Mouse (Mus musculus) small intestine, adult 2 months (tissue): ENCODE measurements around the gene Syt2. TPM values are rescaled to one million over a fixed set of nuclear protein-coding genes. Genes with fewer than 3 reads are reported as not detected.

Source experiments
- H3K27ac ChIP-seq: fragments of 200-500 bp; 2 replicates; pipeline ENCODE4 v1.5.1; 2012; ENCODE audit warnings: low read depth, low read length, control low read depth, inconsistent platforms; ENCODE audit not compliant: insufficient read depth
- H3K27me3 ChIP-seq: fragments of 200-500 bp; 2 replicates; pipeline ENCODE4 v1.6.1; 2012; ENCODE audit warnings: mild to moderate bottlenecking, moderate library complexity, low read length, inconsistent platforms; ENCODE audit not compliant: control insufficient read depth, insufficient read depth
- H3K36me3 ChIP-seq: fragments of 200-500 bp; 2 replicates; pipeline ENCODE4 v1.6.1; 2012; ENCODE audit warnings: mild to moderate bottlenecking, low read length, control low read depth, inconsistent platforms; ENCODE audit not compliant: control insufficient read depth, insufficient read depth
- H3K4me1 ChIP-seq: fragments of 200-500 bp; 2 replicates; pipeline ENCODE4 v1.6.1; 2012; ENCODE audit warnings: low read length, inconsistent platforms, mixed read lengths; ENCODE audit not compliant: control insufficient read depth, insufficient read depth, insufficient read length
- H3K4me3 ChIP-seq: fragments of 200-500 bp; 2 replicates; pipeline ENCODE4 v1.5.1; 2012; ENCODE audit warnings: low read depth, mild to moderate bottlenecking, control low read depth, inconsistent platforms, low read length, moderate library complexity
- CTCF ChIP-seq: fragments of 200-500 bp; IDR thresholded peaks from 2 replicates; pipeline ENCODE4 v1.5.1; 2012; ENCODE audit warnings: low read depth, mild to moderate bottlenecking, control low read depth, inconsistent platforms, low read length, moderate library complexity, mixed read lengths; ENCODE audit not compliant: insufficient replicate concordance, insufficient read length; ENCODE audit errors: extremely low read depth
- POLR2A ChIP-seq: fragments of 200-500 bp; IDR thresholded peaks from 2 replicates; pipeline ENCODE4 v1.6.1; 2012; ENCODE audit warnings: low read depth, mild to moderate bottlenecking, control low read depth, inconsistent platforms, low read length, moderate library complexity
- WGBS: fragments of 180-500 bp; shearing (Covaris S2); methylation state at CpG from one replicate; pipeline ENCODE4 v1.1.7; 2018; 5-methylcytosine and 5-hydroxymethylcytosine counted together
- polyA plus RNA-seq: library from polyadenylated mRNA; depleted of rRNA; stranded (reverse); fragments of >200 nt; gene quantifications from 2 replicates; pipeline ENCODE4 v1.2.3, GENCODE M21; 2012; rRNA removed

Syt2 gene
- polyA plus RNA-seq = 1.2 and 3.0 TPM in 2 replicates

GRCm38 (mm10) chr1:134646261-134646962 is at the start of gene Syt2:
Gene Syt2, plus strand, starts transcription at chr1:134646677.
- WGBS = under 1% methylated on average over 63 of the region's 63 CpGs
- no peak for TF ChIP-seq CTCF
- no peak for TF ChIP-seq POLR2A
- H3K36me3 ChIP-seq = no peaks in the 10 kb centered on the region
- peaks cover 50% of the 10 kb centered on the region for H3K27me3 ChIP-seq
- peak within 1 kb of the TSS; percentile 54 for H3K4me3 ChIP-seq
- H3K4me1 ChIP-seq = peaks cover 9% of the 10 kb centered on the region
- H3K27ac ChIP-seq = no peak within 1 kb of the TSS

- H3K27me3 ChIP-seq = no peaks in the 10 kb centered on the region
- peaks cover 56% of the 10 kb centered on the region for H3K36me3 ChIP-seq
- no peak for TF ChIP-seq CTCF
- TF ChIP-seq POLR2A = no peak
- H3K27ac ChIP-seq = no peak overlapping the region
- H3K4me1 ChIP-seq = no peaks in the 10 kb centered on the region
- no peak overlapping the region for H3K4me3 ChIP-seq
- 87% methylated on average over 9 of the region's 9 CpGs for WGBS
These were observed 49.0 kb upstream of the Syt2 start for GRCm38 (mm10) chr1:134597339-134598054.

GRCm38 (mm10) chr1:134604086-134604485 is 42.4 kb upstream of the Syt2 start:
- no peak overlapping the region for H3K27ac ChIP-seq
- 96% methylated on average over 2 of the region's 2 CpGs for WGBS
- peaks cover 4% of the 10 kb centered on the region; the same call in 1 of the 2 replicates for H3K4me1 ChIP-seq
- no peaks in the 10 kb centered on the region for H3K27me3 ChIP-seq
- peaks cover 50% of the 10 kb centered on the region for H3K36me3 ChIP-seq
- no peak for TF ChIP-seq CTCF
- TF ChIP-seq POLR2A = no peak
- no peak overlapping the region for H3K4me3 ChIP-seq

GRCm38 (mm10) chr1:134605670-134606069 is 40.8 kb upstream of the Syt2 start:
- WGBS = 81% methylated on average over 8 of the region's 8 CpGs
- TF ChIP-seq CTCF = no peak
- no peak for TF ChIP-seq POLR2A
- Histone ChIP-seq H3K27ac (no peak overlapping the region), H3K4me3 (no peak overlapping the region), H3K4me1 (peaks cover 4% of the 10 kb centered on the region; the same call in 1 of the 2 replicates), H3K36me3 (peaks cover 43% of the 10 kb centered on the region), H3K27me3 (no peaks in the 10 kb centered on the region)

GRCm38 (mm10) chr1:134606381-134606780 is 40.1 kb upstream of the Syt2 start:
- 90% methylated on average over 2 of the region's 2 CpGs for WGBS
- Histone ChIP-seq H3K36me3 (peaks cover 41% of the 10 kb centered on the region), H3K27me3 (no peaks in the 10 kb centered on the region), H3K4me3 (no peak overlapping the region), H3K27ac (no peak overlapping the region), H3K4me1 (peaks cover 4% of the 10 kb centered on the region; the same call in 1 of the 2 replicates)
- TF ChIP-seq POLR2A = no peak
- no peak for TF ChIP-seq CTCF

GRCm38 (mm10) chr1:134607279-134607678 is 39.2 kb upstream of the Syt2 start:
- Histone ChIP-seq H3K4me1 (peaks cover 4% of the 10 kb centered on the region; the same call in 1 of the 2 replicates), H3K27me3 (no peaks in the 10 kb centered on the region), H3K27ac (no peak overlapping the region), H3K36me3 (peaks cover 42% of the 10 kb centered on the region), H3K4me3 (no peak overlapping the region)
- TF ChIP-seq CTCF (no peak), POLR2A (no peak)
- WGBS = 98% methylated on average over 1 of the region's 1 CpGs

- WGBS = 39% methylated on average over 4 of the region's 4 CpGs
- Histone ChIP-seq H3K36me3 (peaks cover 42% of the 10 kb centered on the region), H3K27ac (peak overlapping the region; percentile 38; the same call in 1 of the 2 replicates), H3K27me3 (no peaks in the 10 kb centered on the region), H3K4me1 (peaks cover 4% of the 10 kb centered on the region; the same call in 1 of the 2 replicates), H3K4me3 (no peak overlapping the region)
- TF ChIP-seq POLR2A (no peak), CTCF (no peak)
These were observed 37.3 kb upstream of the Syt2 start for GRCm38 (mm10) chr1:134609172-134609571.
